ENCODE assay signal across 19 mouse cellular contexts in the genomic region with DNA sequence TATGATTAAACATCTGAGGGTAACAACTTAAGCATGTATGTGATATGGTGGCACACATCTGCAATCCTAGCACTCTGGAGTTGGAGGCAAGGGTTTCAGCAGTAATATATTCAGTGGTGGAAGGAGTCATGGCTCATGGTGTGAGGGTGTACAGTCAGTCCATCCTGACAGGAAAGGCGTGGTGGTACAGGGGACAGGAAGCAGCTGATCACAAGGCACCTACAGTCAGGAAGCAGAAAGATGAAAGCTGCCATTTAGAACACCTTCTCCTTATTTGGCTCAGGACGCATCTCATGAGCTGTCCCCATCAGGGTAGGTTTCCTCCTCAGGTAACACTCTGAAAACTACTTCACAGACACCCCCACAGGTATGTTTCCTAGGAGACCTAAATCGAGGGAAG. TPM values are rescaled to one million over a fixed set of nuclear protein-coding genes. Genes with fewer than 3 reads are reported as not detected.
A peak's percentile ranks its signal among the peaks of the same experiment; 100 is the strongest.
DNase-seq lines count a peak whose midpoint lies in the region; ATAC-seq lines count a peak whose summit lies in the region.
"Had no signal": no experiment of that assay in that cellular context is flagged by ENCODE, and none has a peak within 500 bp of the region (broad histone marks: within the 10 kb centered on the region; RNA-seq: fewer than 3 reads in every experiment).

No protein-coding gene starts in this region.

- no peaks in the 10 kb centered on the region for H3K36me3 ChIP-seq in splenic B cell, adult 2 months (ENCODE audit: control insufficient read depth, insufficient read depth, low read length, poor library complexity, severe bottlenecking)
- H3K36me3 ChIP-seq: limb, embryonic 15.5 days; liver, embryonic 15.5 days had no signal

- intact Hi-C loops in left cerebral cortex, postnatal 10 days (cut with DNase I): no loop called here

- peak; percentile 50 for DNase-seq in 416B (ENCODE audit: low read depth)
- DNase-seq in splenic B cell, adult 2 months (ENCODE audit: low read depth, low spot score): peak; percentile 27
- no peak for DNase-seq in right cerebral cortex, postnatal 10 days (ENCODE audit: low spot score in 2 of 2)
- no peak for DNase-seq in left cerebral cortex, adult 11 months (ENCODE audit: low spot score)
- no peak for DNase-seq in left cerebral cortex, postnatal 10 days (ENCODE audit: extremely low spot score in 1 of 2, low spot score in 2 of 2)
- DNase-seq: adrenal gland, postnatal 25 days; cerebellum, adult 11-12 months; cerebellum, postnatal 14 days; kidney, adult 11 months; layer of hippocampus, postnatal 36 days; midbrain, embryonic 14.5 days; right cerebral cortex, postnatal 4 days had no signal

- no peaks in the 10 kb centered on the region for H3K27me3 ChIP-seq in splenic B cell, adult 2 months (ENCODE audit: control insufficient read depth, insufficient read depth, low read length, poor library complexity, severe bottlenecking)
- H3K27me3 ChIP-seq: heart, embryonic 13.5 days; limb, embryonic 15.5 days; liver, embryonic 15.5 days had no signal

- ATAC-seq in CD4-positive, CD25-positive, alpha-beta regulatory T cell, adult 4 months: peak; percentile 66
- peak; percentile 70 for ATAC-seq in inflammation-experienced regulatory T-cells, adult 6 months
- ATAC-seq: forebrain, embryonic 16.5 days had no signal

RNA-seq across cellular contexts. Expression of gene Dnajc15, which starts 4.0 kb away (rescaled TPM):
- polyA plus RNA-seq in CD4-positive, CD25-positive, alpha-beta regulatory T cell, adult 4 months (2017; shearing (Covaris generic)): 100 to 1,000 TPM in 1 of 2 experiments, 10 to 100 TPM in 1; 76.0 to 120 TPM
- polyA plus RNA-seq in inflammation-experienced regulatory T-cells, adult 6 months (2017; shearing (Covaris generic)): 100 to 1,000 TPM in 2 of 3 experiments, 10 to 100 TPM in 1; 89.4 to 175 (median 126) TPM
- 10 to 100 TPM; 51.8 to 52.7 TPM for total RNA-seq in left cerebral cortex, postnatal 10 days (2021)

RNA-seq across cellular contexts. Expression of gene Epsti1, which starts 33.1 kb away (rescaled TPM):
- 100 to 1,000 TPM in 1 of 2 experiments, 10 to 100 TPM in 1; 97.6 to 108 TPM for polyA plus RNA-seq in CD4-positive, CD25-positive, alpha-beta regulatory T cell, adult 4 months (2017; shearing (Covaris generic))
- polyA plus RNA-seq in inflammation-experienced regulatory T-cells, adult 6 months (2017; shearing (Covaris generic)): 100 to 1,000 TPM in 2 of 3 experiments, 10 to 100 TPM in 1; 86.1 to 165 (median 108) TPM
- under 1 TPM; 0.18 to 0.84 TPM for total RNA-seq in left cerebral cortex, postnatal 10 days (2021)
- total RNA-seq: G1E had no signal
- polyA plus RNA-seq: G1E had no signal

Comparison
In these comparisons a context has a peak if more than half of its experiments do, and no peak if none do; other contexts are left out.
1. DNase-seq: peak in 416B (single experiment) and splenic B cell, adult 2 months (single experiment); none in right cerebral cortex, postnatal 10 days (0 of 2), left cerebral cortex, adult 11 months (single experiment) and left cerebral cortex, postnatal 10 days (0 of 2).